Mouse (Mus musculus): ENCODE measurements around the gene Chtf18.
"Not testable (repeated sequence)": the region's sequence is repeated elsewhere in the genome, so short reads cannot be mapped to it uniquely, and the experiment has no call there.

GRCm38 (mm10) chr17:25741471-25741870 lies 14.3 kb upstream of the Chtf18 start:
- TF ChIP-seq CTCF (IDR thresholded peaks at IDR 0.05; ENCODE audit: borderline replicate concordance, insufficient read depth, low read length); POLR2A (IDR thresholded peaks at IDR 0.05; ENCODE audit: low read depth, low read length): not testable (repeated sequence)

Data from embryonic fibroblast, embryonic 13.5 days (primary cell).